In the genomic region with DNA sequence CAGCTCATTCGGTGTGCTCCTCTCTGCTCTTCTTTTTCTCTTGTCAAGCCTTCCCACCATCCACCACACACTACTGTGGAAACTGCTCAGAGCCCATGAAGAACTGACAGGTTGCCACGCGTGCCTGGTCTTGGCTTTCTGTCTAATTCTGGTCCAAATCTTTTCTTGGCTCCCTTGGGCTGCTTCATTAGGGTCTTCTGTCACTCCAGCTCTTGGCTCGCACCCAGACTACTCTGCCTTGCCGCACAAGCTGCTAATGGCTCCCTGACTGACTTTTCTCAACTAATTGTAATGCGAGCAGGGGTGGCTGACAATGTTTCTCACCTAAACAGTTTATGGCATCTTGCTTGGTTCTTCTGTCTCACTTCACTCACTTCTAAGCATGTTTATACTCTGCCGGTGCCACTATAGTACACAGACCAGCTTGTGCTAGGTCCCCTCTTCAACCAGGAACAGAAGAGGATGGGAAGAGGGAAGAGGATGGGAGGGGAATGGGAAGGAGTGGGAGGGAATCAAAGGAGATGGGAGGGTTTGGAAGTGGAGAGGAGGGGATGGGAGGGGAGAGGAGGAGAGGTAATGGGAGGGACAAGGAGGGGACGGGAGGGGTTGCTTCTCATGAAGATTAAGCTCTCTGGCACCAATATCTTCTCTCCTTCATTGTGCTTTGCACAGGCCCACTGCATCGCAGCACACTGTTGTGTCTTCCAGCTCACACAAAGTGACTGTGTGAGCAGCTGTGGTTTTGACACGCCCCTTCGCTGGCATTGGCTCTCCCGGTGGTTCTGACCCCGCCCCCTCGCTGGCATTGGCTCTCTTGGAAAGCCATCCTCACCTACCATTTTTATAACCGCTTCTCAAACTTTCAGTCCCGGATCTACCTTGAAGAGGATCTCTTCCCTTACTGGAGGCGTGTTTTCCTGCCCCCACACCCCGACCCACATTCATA, we compare ENCODE assay signal across 8 mouse cellular contexts. TPM values are rescaled to one million over a fixed set of nuclear protein-coding genes. Genes with fewer than 3 reads are reported as not detected.
A peak's percentile ranks its signal among the peaks of the same experiment; 100 is the strongest.
DNase-seq lines count a peak whose midpoint lies in the region; ATAC-seq and TF ChIP-seq lines count a peak whose summit lies in the region.

No protein-coding gene starts in this region.

- no peaks in the 10 kb centered on the region for H3K27me3 ChIP-seq in kidney, postnatal 0 days (ENCODE audit: insufficient read depth, low read length)

- no peak overlapping the region for H3K9ac ChIP-seq in kidney, postnatal 0 days (ENCODE audit: low read depth, low read length)

- WGBS in kidney, postnatal 0 days, result 47% methylated on average over 18 of the region's 18 CpGs

- no peaks in the 10 kb centered on the region for H3K9me3 ChIP-seq in kidney, postnatal 0 days (replicated peaks; ENCODE audit: low read length)

- no peak for TF ChIP-seq CTCF in kidney, postnatal 0 days (IDR thresholded peaks at IDR 0.05; ENCODE audit: low read depth)

- H3K4me1 ChIP-seq in kidney, postnatal 0 days (replicated peaks; ENCODE audit: insufficient read depth, low read length), result no peaks in the 10 kb centered on the region

- no peak overlapping the region for H3K4me3 ChIP-seq in kidney, postnatal 0 days (replicated peaks; ENCODE audit: low read depth, low read length)

- no peak overlapping the region for H3K27ac ChIP-seq in kidney, postnatal 0 days

- H3K4me2 ChIP-seq in kidney, postnatal 0 days (ENCODE audit: low read length), result no peak overlapping the region

- ATAC-seq in kidney, postnatal 0 days (replicated peaks; ENCODE audit: low FRiP score, low read depth), result no peak

- no peaks in the 10 kb centered on the region for H3K36me3 ChIP-seq in kidney, postnatal 0 days (ENCODE audit: insufficient read depth, low read length)

- DNase-seq in adrenal gland, adult 2 months, result peak; percentile 16
- no peak for DNase-seq in adrenal gland, adult 8-10 months
- peak; percentile 38 for DNase-seq in kidney, postnatal 0 days (ENCODE audit: low spot score)
- no peak for DNase-seq in kidney, adult 18-20 months
- DNase-seq in brain, adult 2 months (ENCODE audit: low read depth, low spot score), result peak; percentile 39
- DNase-seq in lung, postnatal 36 days, result peak; percentile 66
- no peak for DNase-seq in urinary bladder, postnatal 36 days (ENCODE audit: low spot score in 2 of 2)
- DNase-seq in cerebellum, adult 9-10 months, result no peak

RNA-seq across cellular contexts. Expression of gene Sult6b2, which starts 16.0 kb away (rescaled TPM):
- not detected for total RNA-seq in adrenal gland, adult 2 months (2021)
- polyA plus RNA-seq in adrenal gland, adult 2 months (2012; rRNA removed), result not detected in 2 replicates
- not detected for total RNA-seq in adrenal gland, adult 8-10 months (2022)
- not detected in 2 replicates for polyA plus RNA-seq in kidney, postnatal 0 days (2015; fragmentation: Nextera tagmentation; extraction: Ambion mirVana)

RNA-seq across cellular contexts. Expression of gene Cmas, which starts 31.8 kb away (rescaled TPM):
- total RNA-seq in adrenal gland, adult 2 months (2021), result 10 to 100 TPM; 30.5 to 30.8 TPM
- 4.4 and 11.0 TPM in 2 replicates for polyA plus RNA-seq in adrenal gland, adult 2 months (2012; rRNA removed)
- total RNA-seq in adrenal gland, adult 8-10 months (2022), result 10 to 100 TPM; 34.5 to 35.7 (median 34.7) TPM
- polyA plus RNA-seq in kidney, postnatal 0 days (2015; fragmentation: Nextera tagmentation; extraction: Ambion mirVana), result 60.0 and 63.2 TPM in 2 replicates

Comparison
In these comparisons a context has a peak if more than half of its experiments do, and no peak if none do; other contexts are left out.
1. DNase-seq: peak in adrenal gland, adult 2 months (single experiment), kidney, postnatal 0 days (single experiment), brain, adult 2 months (single experiment) and lung, postnatal 36 days (single experiment); none in adrenal gland, adult 8-10 months (single experiment), kidney, adult 18-20 months (single experiment), urinary bladder, postnatal 36 days (0 of 2) and cerebellum, adult 9-10 months (single experiment).